Mouse (Mus musculus) heart, postnatal 0 days (tissue): ENCODE results near the gene Tef. TPM values are rescaled to one million over a fixed set of nuclear protein-coding genes. Genes with fewer than 3 reads are reported as not detected.

Source experiments
- ATAC-seq: fragments of 200-750 bp; cut with Nextera tagmentation; 2 replicates; pipeline ENCODE4 v1.8.0; 2017; ENCODE audit warnings: low read depth, moderate number of reproducible peaks, moderate library complexity; ENCODE audit not compliant: insufficient read depth
- DNase-seq: peaks from one replicate; pipeline ENCODE4 v3.0.0-alpha.2; 2016; ENCODE audit warnings: low spot score
- H3K27ac ChIP-seq: fragments of 300-500 bp; sonication (generic); 2 replicates; pipeline ENCODE4 v1.5.1; 2014; ENCODE audit warnings: low read depth, mild to moderate bottlenecking
- H3K27me3 ChIP-seq: fragments of 300-500 bp; sonication (generic); 2 replicates; pipeline ENCODE4 v1.6.1; 2014; ENCODE audit warnings: low read length, mixed read lengths; ENCODE audit not compliant: control insufficient read depth, insufficient read depth
- H3K36me3 ChIP-seq: fragments of 300-500 bp; sonication (generic); replicated peaks from 2 replicates; pipeline ENCODE4 v1.6.1; 2014; ENCODE audit warnings: low read length, mixed read lengths; ENCODE audit not compliant: control insufficient read depth, insufficient read depth
- H3K4me1 ChIP-seq: fragments of 300-500 bp; sonication (generic); 2 replicates; pipeline ENCODE4 v1.6.1; 2014; ENCODE audit warnings: antibody characterized with exemption; ENCODE audit not compliant: control insufficient read depth, insufficient read depth
- H3K4me2 ChIP-seq: fragments of 300-500 bp; sonication (generic); 2 replicates; pipeline ENCODE4 v1.6.1; 2014; ENCODE audit warnings: low read depth, mild to moderate bottlenecking, low read length, moderate library complexity
- H3K4me3 ChIP-seq: fragments of 300-500 bp; sonication (generic); 2 replicates; pipeline ENCODE4 v1.5.1; 2014; ENCODE audit warnings: low read depth, low read length
- H3K9ac ChIP-seq: fragments of 300-500 bp; sonication (generic); replicated peaks from 2 replicates; pipeline ENCODE4 v1.6.1; 2014; ENCODE audit warnings: low read depth, low read length, mixed read lengths
- H3K9me3 ChIP-seq: fragments of 300-500 bp; sonication (generic); replicated peaks from 2 replicates; pipeline ENCODE4 v1.6.1; 2016; ENCODE audit warnings: low read length; ENCODE audit not compliant: control insufficient read depth
- CTCF ChIP-seq: IDR thresholded peaks from 2 replicates; pipeline ENCODE4 v1.5.1; 2016; ENCODE audit warnings: antibody characterized with exemption, control low read depth, low read depth
- EP300 ChIP-seq: IDR thresholded peaks from 2 replicates; pipeline ENCODE4 v1.6.1; 2016; ENCODE audit warnings: antibody characterized with exemption, low read depth
- WGBS: fragments of 180-500 bp; shearing (Covaris S2); extraction: QIAGEN DNeasy Blood & Tissue Kit; methylation state at CpG from one replicate; pipeline ENCODE4 v1.1.7; 2014; 5-methylcytosine and 5-hydroxymethylcytosine counted together
- polyA plus RNA-seq: library from polyadenylated mRNA; unstranded; fragments of >200 nt; fragmentation: Nextera tagmentation; extraction: Ambion mirVana; gene quantifications from 2 replicates; pipeline ENCODE4 v1.2.1, GENCODE M21; 2015
- total RNA-seq: library from RNA; depleted of rRNA; stranded (reverse); fragments of >200 nt; gene quantifications from 2 replicates; pipeline ENCODE4 v1.2.3, GENCODE M21; 2014; ENCODE audit warnings: low replicate concordance

Gene Tef
- total and polyA plus RNA-seq, 2 experiments from 2014 or later, result 27.8 to 41.5 TPM

- 78% methylated on average over 20 of the region's 20 CpGs for WGBS
- Histone ChIP-seq H3K27ac (no peak overlapping the region), H3K4me2 (no peak overlapping the region), H3K4me3 (no peak overlapping the region), H3K27me3 (no peaks in the 10 kb centered on the region), H3K4me1 (no peaks in the 10 kb centered on the region), H3K36me3 (peaks cover 66% of the 10 kb centered on the region), H3K9me3 (no peaks in the 10 kb centered on the region), H3K9ac (no peak overlapping the region)
- ATAC-seq (no peak), DNase-seq (no peak)
- TF ChIP-seq CTCF, result no peak
- TF ChIP-seq EP300, result no peak
Observed at GRCm38 (mm10) chr15:81772431-81773120, 29.6 kb upstream of the Tef start.

- peak; percentile 14 for DNase-seq
- H3K36me3 ChIP-seq, result peaks cover 79% of the 10 kb centered on the region
- H3K4me2 ChIP-seq, result no peak overlapping the region
- TF ChIP-seq EP300 (no peak), CTCF (no peak)
- WGBS, result 74% methylated on average over 15 of the region's 15 CpGs
- ATAC-seq, result peak; percentile 66
- H3K9me3 ChIP-seq, result no peaks in the 10 kb centered on the region
- no peaks in the 10 kb centered on the region for H3K27me3 ChIP-seq
- no peaks in the 10 kb centered on the region for H3K4me1 ChIP-seq
- H3K27ac ChIP-seq, result no peak overlapping the region
- H3K4me3 ChIP-seq, result no peak overlapping the region
- H3K9ac ChIP-seq, result no peak overlapping the region
Observed at GRCm38 (mm10) chr15:81774505-81775171, 27.6 kb upstream of the Tef start.

- Histone ChIP-seq H3K36me3 (peaks cover 87% of the 10 kb centered on the region), H3K4me2 (no peak overlapping the region), H3K9ac (no peak overlapping the region), H3K4me1 (no peaks in the 10 kb centered on the region), H3K27me3 (no peaks in the 10 kb centered on the region), H3K4me3 (no peak overlapping the region), H3K27ac (no peak overlapping the region), H3K9me3 (no peaks in the 10 kb centered on the region)
- DNase-seq (no peak), ATAC-seq (no peak)
- TF ChIP-seq CTCF (no peak), EP300 (no peak)
- WGBS, result 68% methylated on average over 11 of the region's 11 CpGs
Observed at GRCm38 (mm10) chr15:81776631-81777422, 25.4 kb upstream of the Tef start.

DNA sequence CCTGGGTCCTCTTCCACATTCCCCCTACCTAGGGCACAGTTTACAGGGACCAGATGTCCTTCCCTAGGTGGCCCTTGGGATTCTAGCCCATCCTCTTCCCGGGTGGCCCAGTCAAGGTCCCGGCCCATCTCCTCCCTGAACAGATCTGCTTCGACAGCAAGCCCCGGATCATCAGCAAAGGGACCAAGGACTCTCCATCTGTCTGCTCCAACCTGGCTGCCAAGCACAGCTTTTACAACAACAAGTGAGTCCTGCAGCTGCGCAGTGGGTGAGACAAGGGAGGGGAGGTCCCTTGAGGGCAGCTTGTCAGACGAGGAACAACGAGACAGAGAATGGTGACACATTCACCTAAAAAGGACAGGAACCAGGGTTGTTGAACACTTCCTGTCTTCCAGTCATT is 20.4 kb upstream of the Tef start:
- TF ChIP-seq EP300, result no peak
- TF ChIP-seq CTCF, result no peak
- Histone ChIP-seq H3K4me1 (no peaks in the 10 kb centered on the region), H3K36me3 (peaks cover 94% of the 10 kb centered on the region), H3K27ac (no peak overlapping the region), H3K4me2 (no peak overlapping the region), H3K9ac (no peak overlapping the region), H3K9me3 (no peaks in the 10 kb centered on the region), H3K27me3 (no peaks in the 10 kb centered on the region), H3K4me3 (no peak overlapping the region)
- ATAC-seq (no peak), DNase-seq (no peak)
- WGBS, result 73% methylated on average over 7 of the region's 7 CpGs

DNA sequence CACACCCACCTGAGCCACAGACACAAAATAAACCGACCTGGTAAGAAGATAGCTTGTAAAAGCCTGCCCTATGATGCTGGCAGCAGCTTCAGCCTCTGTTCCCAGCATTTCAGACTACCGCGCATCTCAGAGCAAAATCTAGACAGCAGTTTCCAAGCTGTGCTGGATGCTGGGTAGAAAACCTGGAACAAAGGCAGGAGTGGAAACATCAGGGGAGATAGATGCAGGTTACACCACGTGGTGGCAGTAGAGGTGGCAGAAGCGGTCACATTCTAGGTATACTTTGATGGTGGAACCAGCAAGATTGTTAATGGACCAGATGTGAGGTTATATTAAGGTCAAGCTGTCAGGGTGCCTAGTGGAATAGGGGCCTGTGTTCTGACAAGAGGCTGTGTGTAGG is 17.5 kb upstream of the Tef start:
- Histone ChIP-seq H3K9ac (no peak overlapping the region), H3K36me3 (peaks cover 85% of the 10 kb centered on the region), H3K9me3 (no peaks in the 10 kb centered on the region), H3K27me3 (no peaks in the 10 kb centered on the region), H3K4me1 (no peaks in the 10 kb centered on the region), H3K4me3 (no peak overlapping the region), H3K4me2 (no peak overlapping the region), H3K27ac (no peak overlapping the region)
- ATAC-seq (peak; percentile 24; the same call in 1 of the 2 replicates), DNase-seq (no peak)
- WGBS, result 59% methylated on average over 5 of the region's 5 CpGs
- TF ChIP-seq EP300 (no peak), CTCF (peak; percentile 47)
